Mouse (Mus musculus) urinary bladder, postnatal 14 days (tissue): ENCODE data around the gene Cstf1.

ENCODE experiments used
- DNase-seq: peaks from one replicate; pipeline ENCODE4 v3.0.0; 2021; ENCODE audit warnings: low spot score

The Cstf1 gene

DNA sequence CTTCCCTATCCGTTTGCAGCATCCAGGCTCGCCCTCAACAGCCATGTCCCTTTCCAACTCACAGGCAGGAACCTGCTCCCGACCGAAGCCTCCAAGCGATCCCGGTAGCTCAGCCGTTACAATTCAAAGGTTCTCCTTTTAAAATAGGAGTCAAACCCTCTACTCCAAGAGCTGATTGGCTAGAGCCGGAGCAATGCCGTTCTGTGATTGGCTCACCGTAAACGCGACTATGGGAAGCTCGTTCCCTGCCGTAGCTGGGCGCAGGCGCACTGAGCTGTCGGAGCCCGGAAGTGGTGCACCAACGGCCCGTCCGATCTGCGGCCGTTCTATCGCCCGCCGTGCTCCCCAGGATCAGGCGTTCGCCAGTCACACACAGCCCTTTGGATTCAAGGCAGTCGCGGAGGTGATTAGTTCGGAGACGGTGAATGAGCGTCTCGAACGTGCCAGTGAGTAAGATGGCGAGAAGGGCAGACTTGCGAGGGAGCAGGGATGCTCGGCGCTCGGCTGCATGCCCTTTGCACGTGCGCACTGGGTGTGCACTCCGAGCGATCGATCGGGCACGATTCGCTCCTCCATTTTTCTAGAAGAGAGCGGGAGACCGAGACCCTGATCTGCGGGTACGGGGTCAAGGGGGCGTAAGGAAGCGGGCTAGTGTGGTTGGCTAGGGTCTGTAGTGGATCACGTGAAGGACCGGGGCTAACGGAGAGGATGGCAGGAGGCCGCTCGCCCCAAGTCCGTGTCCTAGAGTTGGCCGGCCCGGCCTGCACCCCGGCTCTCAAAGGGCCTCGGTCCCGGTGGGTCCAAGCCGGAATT, at the start of gene Cstf1, which contains the start of gene Aurka:
Gene Cstf1, plus strand, starts transcription at position 271 of the 813 bp plus-strand sequence.
Gene Aurka, minus strand, starts transcription at position 125 of the 813 bp plus-strand sequence.
- DNase-seq = peak; percentile 95

DNA sequence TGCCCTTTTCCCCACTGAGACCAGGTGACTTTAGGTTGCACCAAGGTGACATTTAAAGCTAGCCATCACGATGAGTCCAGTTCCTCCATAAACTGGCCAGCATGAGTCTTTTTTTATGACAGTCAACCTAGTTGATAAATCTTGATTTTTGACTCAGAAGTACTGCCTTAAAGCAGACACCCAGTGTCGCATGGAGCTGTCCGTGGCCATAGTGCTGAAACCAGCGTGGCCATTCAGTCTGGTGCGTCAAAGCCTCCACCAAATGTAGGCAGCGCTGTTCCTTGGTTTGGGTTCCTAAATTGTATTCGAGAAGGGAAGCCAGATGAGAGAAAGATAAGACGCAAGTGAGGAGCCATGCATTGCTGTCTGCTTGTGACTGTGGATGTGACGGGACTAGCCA, 49.6 kb upstream of the Cstf1 start:
- peak; percentile 77 for DNase-seq

DNA sequence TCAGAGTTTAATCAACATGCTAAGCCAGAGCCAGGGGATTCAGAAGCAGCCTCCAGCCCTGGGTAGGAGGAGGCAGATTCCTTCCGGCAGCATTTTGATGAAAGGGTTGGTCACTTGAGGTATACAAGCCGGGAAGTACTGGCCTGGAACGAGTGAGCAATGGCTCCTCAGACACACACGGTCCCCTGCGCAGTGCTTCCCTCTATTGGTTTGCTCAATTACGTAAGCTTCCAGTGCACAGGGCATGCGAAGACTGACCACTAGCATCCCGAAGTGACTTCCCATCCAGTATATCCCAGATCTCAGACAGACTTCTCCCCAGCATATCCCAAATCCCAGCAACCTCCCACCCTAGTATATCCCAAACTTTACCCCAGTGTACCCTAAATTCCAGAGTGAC, 42.2 kb upstream of the Cstf1 start:
- no peak for DNase-seq

DNA sequence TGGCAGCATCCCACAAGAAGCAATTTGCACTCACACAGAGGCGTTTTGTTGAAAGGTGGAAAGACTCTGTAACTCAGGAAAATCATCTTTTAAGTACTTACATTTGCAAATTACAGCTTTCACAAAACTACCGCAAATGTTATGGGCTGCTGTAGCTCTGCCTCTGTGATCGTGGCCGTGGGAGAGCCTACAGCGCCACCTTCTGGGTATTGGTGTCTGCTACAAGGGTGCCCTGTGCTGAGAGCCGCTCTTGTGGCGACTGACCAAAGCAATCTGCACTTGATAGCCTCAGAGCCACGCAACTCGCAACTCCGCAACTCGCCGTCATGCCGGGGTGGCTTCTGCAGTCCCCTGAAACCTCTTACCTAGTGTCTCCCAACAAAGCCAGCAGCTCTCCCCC, 41.3 kb upstream of the Cstf1 start:
- peak; percentile 55 for DNase-seq

DNA sequence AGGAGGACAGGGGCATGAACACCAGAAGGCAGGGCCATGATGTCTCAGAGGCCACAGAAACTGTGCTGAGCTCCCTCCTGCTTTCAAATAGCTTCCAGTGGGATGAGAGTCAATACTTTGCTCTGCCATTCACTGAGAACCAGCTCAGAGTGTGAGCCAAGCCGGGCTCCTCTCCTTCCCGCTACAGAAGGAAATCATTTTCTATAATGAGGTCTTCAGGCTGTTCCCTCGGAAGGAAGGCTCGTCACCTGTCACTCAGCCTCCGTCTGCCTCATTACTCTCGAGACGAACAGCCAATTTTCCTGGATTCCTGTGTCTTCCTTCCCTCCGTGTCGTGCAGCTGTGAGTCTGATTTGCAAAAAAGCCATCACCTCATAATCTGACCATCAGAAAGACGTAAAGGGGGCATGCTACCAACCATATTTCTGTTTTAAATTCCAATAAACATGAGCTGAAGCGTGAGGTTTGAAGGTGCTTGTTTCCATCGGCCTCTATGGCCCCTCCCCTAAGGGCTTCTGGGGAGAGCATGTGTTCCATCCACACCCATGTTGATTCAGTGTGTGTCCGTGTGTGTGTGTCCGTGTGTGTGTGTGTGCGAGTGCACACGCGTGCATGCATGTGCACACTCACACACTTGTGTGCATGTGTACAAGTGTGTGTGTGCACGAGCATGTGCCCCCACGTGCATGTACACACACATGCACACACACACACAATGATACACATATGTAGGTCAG, 32.1 kb upstream of the Cstf1 start:
- no peak for DNase-seq

DNA sequence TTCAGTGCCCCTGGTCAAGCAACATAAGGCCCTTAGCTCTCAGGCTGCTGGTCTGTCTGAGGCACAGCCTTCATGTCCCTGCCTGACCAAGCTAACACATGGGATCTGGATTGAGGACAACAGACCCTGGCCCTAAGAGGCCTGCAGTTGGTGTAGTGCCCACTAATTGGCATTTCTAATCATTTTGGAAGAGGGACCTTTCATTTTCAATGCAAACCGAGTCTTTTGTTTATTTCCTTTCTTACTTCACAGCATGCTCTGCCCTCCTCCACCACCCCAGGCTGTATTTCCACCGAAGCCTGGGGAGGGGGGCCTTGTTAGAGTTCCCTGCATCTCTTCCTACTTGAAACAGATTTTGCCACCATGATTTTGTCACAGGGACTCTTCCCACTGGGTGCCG, 29.5 kb upstream of the Cstf1 start:
- no peak for DNase-seq

DNA sequence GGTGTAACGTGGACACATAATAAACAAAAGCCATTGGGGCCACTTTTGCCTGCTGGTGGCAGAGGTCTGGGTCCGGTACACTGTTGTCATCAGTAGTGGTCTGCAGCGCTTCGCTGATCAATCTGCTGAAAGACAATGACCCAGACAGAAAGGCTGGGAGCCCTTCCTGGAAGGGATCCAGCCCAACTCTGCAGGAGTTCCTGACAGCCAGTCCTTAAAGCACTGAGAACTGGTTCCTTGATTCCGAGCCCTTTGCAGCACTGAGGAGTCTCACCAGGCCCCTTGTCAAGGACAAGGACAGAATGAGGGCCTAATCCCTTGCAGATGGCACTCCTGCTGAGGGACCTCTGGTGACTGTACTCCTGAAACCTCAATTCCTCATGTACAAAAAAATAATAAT, 28.9 kb upstream of the Cstf1 start:
- no peak for DNase-seq

DNA sequence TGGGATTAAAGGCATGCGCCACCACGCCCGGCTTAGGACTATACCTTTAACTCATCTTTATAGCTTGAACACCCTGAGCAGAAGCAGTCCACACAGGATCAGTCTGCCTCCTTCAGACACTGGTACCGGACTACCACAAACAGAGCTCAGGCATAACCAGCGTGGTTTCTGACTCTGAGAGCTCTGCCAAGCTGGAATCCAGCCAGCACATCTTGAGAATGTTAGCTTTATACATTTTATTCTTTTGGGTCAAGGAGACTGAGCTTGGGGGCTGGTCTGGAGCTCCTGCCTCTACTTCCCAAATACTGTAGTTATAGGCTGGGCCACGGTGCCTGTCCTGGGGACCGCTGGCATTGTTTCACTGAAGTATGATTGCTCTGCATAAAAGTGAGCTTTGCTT, 26.7 kb upstream of the Cstf1 start:
- DNase-seq = no peak

DNA sequence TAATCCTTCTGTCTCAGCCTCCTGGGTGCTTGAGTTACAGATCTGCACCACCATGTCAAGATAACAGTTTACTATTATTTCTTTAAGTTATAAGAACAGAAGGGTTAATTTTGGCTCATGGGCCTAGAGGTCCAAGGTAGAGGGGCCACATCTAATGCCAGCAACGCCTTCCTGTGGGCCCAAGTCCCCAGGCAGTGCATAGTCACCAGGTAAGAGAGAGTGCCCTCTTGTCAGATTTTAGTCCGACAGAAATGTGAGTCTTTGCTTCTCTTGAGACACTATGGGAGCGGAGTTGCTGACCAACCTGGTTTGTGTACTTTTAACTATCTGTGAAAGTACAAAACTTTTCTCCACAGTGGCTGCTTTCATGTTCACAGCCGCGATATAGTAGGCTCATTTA, 25.8 kb upstream of the Cstf1 start:
- no peak for DNase-seq

DNA sequence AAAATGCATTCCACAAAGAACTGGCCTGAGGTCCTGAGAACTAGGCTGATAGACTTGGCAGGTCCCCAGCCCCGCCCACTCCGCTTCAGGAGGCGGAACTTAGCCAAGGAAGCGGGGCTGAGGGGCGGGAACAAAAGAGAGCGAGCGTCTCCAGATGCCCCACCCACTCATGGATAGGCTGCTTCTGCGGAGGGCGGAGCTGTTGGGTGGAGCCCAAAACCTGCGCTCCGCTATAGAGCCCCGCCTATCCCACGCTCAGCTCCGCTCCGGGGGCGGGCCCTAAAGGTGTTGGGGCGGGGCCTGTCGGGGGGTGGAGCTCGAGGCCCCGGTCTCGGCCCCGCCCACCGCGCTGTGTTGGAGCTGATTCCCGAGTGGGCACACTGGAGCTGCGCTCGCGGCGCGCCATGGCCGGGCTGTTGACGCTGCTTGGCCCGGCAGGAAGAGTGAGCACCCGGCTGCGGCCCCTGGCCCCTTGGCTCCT, 25.2 kb upstream of the Cstf1 start, which contains the start of gene Fam210b:
Gene Fam210b, plus strand, starts transcription at position 308 of the 481 bp plus-strand sequence.
- peak; percentile 96 for DNase-seq

DNA sequence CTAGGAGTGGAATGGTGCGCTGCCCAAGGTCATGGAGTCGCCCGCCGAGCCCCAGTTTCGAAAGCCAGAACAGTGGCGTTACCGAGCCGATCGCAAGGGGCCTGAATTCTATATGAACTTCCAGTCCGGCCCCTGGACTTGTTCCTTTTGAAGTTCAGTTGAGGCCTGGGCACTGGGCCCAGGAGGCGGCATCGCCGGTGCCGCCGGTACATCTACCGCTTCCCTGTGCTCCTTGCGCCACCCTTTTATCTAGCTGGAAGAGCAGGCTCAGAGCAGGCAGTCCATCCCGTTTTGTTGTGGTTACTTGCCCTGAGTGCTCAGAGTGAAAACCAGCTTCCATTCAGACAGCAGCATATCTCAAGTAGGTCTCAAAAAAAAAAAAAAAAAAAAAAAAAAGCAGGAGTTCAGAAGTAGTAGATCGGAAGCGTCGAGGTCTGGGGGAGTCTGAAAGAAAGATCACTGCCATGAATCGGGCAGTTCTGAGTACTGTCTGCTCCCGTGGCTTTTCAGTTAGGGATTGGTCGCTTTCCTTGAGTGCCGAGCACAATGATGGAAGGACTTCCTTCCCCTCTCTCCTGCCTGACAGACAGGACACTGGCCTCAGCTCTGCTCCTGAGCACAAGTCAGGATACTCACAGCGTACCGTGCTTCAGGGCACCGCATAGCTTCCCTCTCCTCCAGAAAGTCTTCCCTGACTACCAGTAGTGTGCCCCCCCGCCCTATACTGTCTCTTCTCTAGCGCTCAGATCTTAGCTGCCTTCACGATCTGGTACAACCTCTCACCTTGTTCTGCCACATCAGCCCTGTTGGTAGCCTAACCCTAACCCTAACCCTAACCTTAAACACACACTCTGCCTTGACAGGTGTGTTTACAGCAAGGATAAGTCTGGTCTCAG, 24.2 kb upstream of the Cstf1 start:
- DNase-seq = peak; percentile 58

DNA sequence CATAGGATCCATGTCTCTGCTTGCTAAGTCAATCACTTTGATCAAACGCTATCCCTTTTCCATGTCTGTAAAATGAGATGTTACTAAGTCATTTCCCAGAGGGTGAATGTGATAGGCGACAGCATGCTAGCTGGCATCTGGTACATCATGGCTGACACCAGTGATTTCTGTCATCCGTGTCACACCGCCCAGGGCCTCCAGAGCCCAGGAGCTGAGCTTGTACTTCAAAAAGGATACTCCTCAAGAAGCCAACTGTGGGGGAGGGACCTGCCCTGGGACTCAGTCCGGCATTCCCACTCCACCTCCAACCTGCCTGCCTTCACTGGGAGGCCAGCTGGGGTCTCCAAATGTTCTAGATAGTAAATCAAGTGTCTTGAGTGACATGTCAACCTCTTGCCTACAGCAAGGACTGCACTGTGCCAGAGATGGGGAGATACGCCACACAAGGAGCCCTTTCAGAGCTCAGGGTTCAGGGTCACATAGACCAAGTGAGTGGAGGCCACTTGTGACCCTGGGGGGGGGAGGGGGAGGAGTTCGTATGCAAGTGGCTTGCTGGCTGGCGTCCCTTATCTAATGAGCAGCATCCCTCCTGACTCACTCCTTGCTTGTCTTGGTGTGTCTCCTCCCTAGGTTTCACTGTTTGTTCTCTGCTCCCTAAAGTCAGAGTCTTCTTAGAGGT, 23.4 kb upstream of the Cstf1 start:
- no peak for DNase-seq

DNA sequence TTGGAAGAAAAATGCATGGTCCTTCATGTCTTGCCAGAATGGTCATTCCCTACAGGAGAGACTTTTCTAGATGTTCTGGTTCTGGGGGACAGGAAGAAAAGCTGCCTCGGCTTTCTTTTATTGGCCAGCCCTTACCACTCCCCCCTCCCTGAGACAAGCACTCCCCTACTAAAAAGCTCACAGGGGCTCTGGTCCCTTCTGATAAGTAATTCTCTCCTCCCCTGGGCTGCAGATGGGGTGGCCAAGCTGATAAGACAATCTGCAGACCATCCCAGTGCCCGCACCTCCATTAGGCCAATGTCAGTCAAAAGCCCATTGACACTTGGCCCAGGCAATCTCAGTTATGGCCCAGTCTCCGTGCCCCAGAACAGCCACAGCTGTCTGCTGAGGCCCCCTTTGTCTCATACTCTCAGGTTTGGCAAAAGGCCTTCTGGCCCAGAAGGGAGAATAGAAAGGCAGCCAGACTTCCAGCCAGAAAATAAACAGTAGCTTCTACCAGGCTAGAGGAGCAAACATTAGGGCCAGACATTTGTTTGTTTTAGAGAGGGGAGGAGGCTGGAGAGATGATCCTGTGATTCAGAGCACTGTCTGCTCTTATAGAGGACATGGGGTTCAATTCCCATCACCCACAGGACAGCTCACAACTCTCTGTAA, 22.1 kb upstream of the Cstf1 start:
- no peak for DNase-seq

DNA sequence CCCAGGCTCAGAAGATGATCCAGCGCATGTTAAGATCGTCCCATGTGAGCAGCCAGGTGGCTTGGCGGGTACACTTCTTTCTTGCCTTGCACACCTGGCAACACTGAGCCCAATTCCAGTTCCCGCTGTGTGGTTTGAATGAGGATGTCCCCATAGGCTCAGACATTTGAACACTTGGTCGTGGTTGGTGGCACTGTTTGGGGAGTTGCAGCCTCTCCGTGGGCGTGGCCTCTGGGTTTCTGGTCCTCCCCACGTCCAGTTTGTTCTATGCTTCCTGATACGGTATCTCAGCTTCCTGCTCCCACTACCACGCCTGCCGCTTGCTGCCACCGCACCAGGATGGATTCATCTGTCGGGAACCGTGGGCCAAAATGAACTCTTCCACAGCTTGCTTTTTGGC, 20.7 kb upstream of the Cstf1 start:
- DNase-seq = no peak

DNA sequence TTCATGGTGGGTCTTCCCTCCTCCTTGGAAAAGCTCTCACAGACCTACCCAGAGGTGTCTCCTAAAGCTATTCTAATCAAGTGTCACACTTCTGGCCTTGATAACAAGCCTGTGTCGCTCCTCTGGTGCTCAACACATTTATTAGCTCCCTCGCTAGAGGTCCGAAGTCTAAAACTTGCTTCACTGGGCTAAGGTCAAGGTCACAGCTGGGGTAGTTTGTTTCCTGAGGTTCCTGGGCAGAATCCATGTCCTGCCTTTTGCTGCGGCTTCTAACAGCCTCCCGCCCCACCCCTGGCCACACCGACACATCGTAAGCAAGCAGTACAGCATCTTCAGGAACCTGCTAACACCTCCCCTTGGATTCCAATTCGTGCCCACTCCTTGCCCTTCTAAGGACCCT, 19.7 kb upstream of the Cstf1 start:
- DNase-seq = no peak

DNA sequence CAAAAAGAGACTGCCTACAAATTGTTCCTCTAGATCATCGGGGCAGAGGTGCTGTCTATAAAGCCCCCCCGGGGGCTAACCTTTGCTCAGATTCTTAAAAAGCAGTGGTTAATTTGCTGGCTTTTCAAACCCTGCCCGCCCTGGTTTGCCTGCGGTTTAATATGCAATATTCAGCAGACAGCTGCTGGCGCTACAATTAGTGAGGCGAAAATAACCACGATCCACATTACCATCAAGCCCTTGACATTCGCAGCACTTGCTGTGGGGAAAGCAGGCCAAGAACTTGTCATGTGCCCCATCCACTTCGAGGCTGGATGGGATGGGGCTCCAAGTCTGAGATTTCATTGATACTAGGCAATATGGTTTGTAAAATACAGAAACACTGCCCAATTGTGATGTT, 17.3 kb upstream of the Cstf1 start:
- DNase-seq = no peak

DNA sequence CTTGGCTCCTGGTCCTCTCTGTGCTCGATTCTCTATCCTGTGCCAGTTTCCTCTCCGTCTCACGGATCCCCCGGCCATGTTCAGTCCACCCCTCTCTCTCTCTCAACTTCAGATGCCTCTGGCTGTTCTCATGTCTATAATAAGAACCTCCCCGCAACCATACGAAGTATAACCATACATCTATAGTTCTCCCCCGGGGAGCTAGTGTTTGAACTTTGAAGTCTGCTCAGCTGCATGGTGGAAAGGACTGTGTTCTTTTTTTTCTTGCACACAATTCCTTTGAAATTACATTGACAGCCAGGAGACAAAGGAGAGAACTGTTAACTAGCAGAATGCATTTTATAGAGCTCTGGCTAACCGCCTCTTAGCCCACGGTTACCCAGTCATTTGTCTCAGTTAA, 15.7 kb upstream of the Cstf1 start:
- no peak for DNase-seq

DNA sequence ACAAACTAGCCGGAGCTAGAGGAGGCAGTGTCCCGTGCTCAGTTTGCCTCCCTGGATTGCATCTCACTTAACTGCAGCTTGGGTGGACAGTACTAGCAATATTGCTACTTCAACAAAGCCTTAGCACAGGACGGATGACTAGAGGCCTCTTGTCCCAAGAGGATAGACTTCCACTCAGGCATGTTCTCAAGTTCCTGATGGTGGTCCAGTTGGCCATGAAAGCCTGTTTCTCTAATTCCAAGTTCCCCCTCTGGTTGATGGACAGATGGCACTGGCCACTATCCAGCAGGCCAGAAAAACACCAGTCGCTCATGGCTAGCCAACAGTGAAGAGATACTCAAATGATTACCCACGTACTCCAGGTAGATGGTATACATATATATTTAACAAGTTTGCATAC, 14.6 kb upstream of the Cstf1 start:
- DNase-seq = no peak

DNA sequence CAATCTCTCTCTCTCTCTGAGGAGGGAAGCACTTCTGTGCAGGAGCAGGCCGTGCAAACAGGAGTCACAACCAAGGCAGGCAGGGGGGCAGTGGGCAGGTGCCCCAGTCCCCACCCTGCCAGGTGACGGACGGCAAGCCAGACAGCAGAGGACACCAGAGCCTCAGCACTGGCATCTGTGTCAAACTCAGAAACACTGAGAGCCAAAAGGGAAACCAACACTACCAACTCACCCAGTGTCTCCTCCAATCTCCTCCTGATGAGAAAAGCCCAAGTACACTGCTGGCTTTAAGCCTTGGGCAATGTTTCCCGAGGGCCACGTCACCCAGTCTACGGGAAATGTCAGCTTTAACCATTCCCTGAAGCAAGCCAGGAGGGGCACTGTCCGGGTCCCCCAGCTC, 7.3 kb upstream of the Cstf1 start:
- DNase-seq = no peak

DNA sequence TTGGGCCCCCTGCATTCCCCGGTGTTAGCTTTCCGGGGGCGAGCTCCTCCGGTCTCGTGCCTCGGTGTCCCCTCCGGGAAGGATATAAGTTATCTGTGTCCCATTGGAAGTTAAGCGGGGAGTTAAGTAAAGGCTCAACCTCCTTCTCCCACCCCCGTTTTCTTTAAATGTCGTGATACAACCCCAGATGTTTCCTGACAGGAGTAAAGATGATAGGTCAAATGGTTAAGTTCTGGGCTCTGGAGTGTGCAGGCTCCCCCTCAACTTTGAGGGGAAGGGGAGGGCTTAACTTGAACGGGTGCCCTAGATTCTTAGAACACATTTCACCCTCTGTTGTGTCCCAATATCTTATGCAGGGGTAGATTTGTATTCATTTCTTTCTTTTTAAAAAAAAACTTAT, 777 bp downstream of the Cstf1 start:
- DNase-seq = no peak

DNA sequence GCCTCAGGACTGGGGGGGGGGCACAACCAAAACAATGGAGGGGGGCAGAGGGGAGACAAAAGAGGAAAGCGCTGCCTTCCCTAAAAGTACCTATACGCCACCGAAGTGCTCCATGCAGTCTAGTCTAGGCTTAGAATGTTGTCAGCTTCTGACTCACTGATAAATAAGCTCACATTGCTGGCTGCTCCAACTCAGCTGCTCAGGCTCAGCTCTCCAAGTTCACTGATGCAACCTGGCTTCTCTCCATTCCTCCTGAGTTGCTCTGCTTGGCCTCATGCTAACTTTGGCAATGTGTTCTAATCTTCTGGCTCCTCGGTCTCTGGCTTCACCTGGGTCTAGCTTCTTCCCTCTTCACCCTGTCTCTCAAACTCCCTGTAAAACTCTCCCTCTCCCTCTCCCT, 6.1 kb downstream of the Cstf1 start:
- DNase-seq = no peak
